Mouse (Mus musculus) cortical plate, adult 2 months (tissue): ENCODE data around the gene 1700122O11Rik. TPM values are rescaled to one million over a fixed set of nuclear protein-coding genes. Genes with fewer than 3 reads are reported as not detected.

Experiments
- H3K27ac ChIP-seq: fragments of 200-500 bp; 2 replicates; pipeline ENCODE4 v1.5.1; 2012; ENCODE audit warnings: low read length, control low read depth, inconsistent platforms; ENCODE audit not compliant: insufficient read depth
- H3K4me1 ChIP-seq: fragments of 200-500 bp; 2 replicates; pipeline ENCODE4 v1.6.1; 2011; ENCODE audit warnings: low read length; ENCODE audit not compliant: control insufficient read depth, insufficient read depth
- H3K4me3 ChIP-seq: fragments of 200-500 bp; 2 replicates; pipeline ENCODE4 v1.5.1; 2011; ENCODE audit warnings: mild to moderate bottlenecking, low read length, control low read depth; ENCODE audit not compliant: insufficient read depth
- CTCF ChIP-seq: fragments of 200-500 bp; IDR thresholded peaks from 2 replicates; pipeline ENCODE4 v1.5.1; 2011; ENCODE audit warnings: mild to moderate bottlenecking, control low read depth, low read length; ENCODE audit not compliant: insufficient read depth; ENCODE audit errors: extremely low read depth
- POLR2A ChIP-seq: fragments of 200-500 bp; IDR thresholded peaks from 2 replicates; pipeline ENCODE4 v1.6.1; 2011; ENCODE audit warnings: mild to moderate bottlenecking, low read length, control low read depth; ENCODE audit not compliant: insufficient read depth; ENCODE audit errors: extremely low read depth
- polyA plus RNA-seq: library from polyadenylated mRNA; depleted of rRNA; stranded (reverse); fragments of >200 nt; gene quantifications from 2 replicates; pipeline ENCODE4 v1.2.3, GENCODE M21; 2012; rRNA removed

The 1700122O11Rik gene
- polyA plus RNA-seq, 1 experiment: not detected

DNA sequence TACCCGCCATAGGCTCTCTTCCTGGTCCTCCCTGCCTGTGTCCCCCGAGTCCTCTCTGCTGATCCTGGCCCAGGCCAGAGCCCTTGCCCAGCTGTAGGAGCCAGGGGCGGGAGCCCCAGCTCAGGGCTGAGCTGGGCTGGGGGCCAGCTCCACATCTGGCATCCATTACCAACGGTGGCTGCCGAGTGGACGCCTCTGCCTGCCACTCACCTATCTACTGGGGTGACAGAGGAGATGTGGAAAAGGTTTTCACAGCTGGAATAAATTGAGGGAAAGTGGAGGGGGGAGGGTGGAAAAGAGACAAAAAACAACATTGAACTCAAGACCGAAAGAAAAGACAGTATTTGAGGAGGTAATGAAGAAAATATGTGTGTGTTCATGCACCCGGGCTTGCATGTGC is 49.3 kb downstream of the 1700122O11Rik start:
- TF ChIP-seq POLR2A (no peak), CTCF (no peak)
- H3K27ac ChIP-seq: no peak overlapping the region

GRCm38 (mm10) chr17:47988074-47988473 is 50.0 kb downstream of the 1700122O11Rik start:
- H3K4me3 ChIP-seq: no peak overlapping the region
- H3K27ac ChIP-seq: no peak overlapping the region
- no peak for TF ChIP-seq CTCF
- TF ChIP-seq POLR2A: no peak
- H3K4me1 ChIP-seq: no peaks in the 10 kb centered on the region

More for the DNA sequence above, 49.3 kb downstream of the 1700122O11Rik start:
- Histone ChIP-seq H3K4me1 (no peaks in the 10 kb centered on the region), H3K4me3 (no peak overlapping the region)

Other genes with a start within 250 kb of the 1700122O11Rik start
- 1.5 and 2.1 TPM in 2 replicates for gene Mdfi, start 203.6 kb downstream of the 1700122O11Rik start, polyA plus RNA-seq
- gene Foxp4, start 113.6 kb downstream of the 1700122O11Rik start, polyA plus RNA-seq: 44.5 and 48.1 TPM in 2 replicates
- 0.19 and 0.28 TPM in 2 replicates for gene 1700067P10Rik, start 51.0 kb upstream of the 1700122O11Rik start, polyA plus RNA-seq
- gene 9830107B12Rik, start 108.0 kb upstream of the 1700122O11Rik start, polyA plus RNA-seq: not detected in 2 replicates
- not detected in 2 replicates for gene A530064D06Rik, start 129.0 kb upstream of the 1700122O11Rik start, polyA plus RNA-seq
- gene Trem1, start 194.5 kb upstream of the 1700122O11Rik start, polyA plus RNA-seq: 0.04 TPM in 1 of 2 replicates, not detected in the other
- gene Trem3, start 209.5 kb upstream of the 1700122O11Rik start, polyA plus RNA-seq: 0.30 and 0.38 TPM in 2 replicates
- 0.38 and 0.55 TPM in 2 replicates for gene Treml4, start 226.0 kb upstream of the 1700122O11Rik start, polyA plus RNA-seq